Mouse (Mus musculus): Measurements from ENCODE around the gene Fam13a. TPM values are rescaled to one million over a fixed set of nuclear protein-coding genes. Genes with fewer than 3 reads are reported as not detected.

Fam13a gene
- polyA plus RNA-seq, 1 experiment from 2014 or later, result 5.0 TPM

DNA sequence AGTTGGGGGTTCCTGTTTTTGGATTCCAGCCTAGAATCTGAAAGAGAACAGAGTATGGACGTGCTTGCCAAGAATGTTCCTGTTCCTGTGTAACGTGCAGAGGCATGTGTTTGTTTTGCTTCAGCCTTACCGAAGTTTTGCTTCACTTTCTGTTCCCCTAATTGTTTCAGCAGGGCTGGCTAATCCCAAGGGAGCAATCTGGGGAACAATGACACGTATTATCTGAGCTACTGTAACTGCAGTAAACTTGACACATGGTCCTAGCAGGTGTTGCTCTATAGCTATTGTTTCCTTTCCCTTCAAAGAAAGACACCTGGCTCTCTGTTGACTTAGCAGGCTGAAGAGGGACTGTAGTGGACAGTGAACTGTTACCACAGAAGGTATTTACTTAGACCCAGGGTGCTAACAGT, 25.3 kb downstream of the Fam13a start:
- Histone ChIP-seq H3K9me3 (no peaks in the 10 kb centered on the region), H3K4me2 (no peak overlapping the region), H3K9ac (replicated peaks) (no peak overlapping the region), H3K27me3 (no peaks in the 10 kb centered on the region), H3K4me3 (replicated peaks) (no peak overlapping the region), H3K4me1 (replicated peaks) (no peaks in the 10 kb centered on the region; the same call in 1 of the 2 replicates), H3K27ac (no peak overlapping the region), H3K36me3 (no peaks in the 10 kb centered on the region)
- 0 out of 2 replicates have a peak, but pooled peaks have one; percentile 52 for ATAC-seq (ENCODE audit: insufficient number of reproducible peaks, insufficient read depth, low FRiP score, low TSS enrichment, low read depth)
- WGBS, result 36% methylated on average over 4 of the region's 4 CpGs

DNA sequence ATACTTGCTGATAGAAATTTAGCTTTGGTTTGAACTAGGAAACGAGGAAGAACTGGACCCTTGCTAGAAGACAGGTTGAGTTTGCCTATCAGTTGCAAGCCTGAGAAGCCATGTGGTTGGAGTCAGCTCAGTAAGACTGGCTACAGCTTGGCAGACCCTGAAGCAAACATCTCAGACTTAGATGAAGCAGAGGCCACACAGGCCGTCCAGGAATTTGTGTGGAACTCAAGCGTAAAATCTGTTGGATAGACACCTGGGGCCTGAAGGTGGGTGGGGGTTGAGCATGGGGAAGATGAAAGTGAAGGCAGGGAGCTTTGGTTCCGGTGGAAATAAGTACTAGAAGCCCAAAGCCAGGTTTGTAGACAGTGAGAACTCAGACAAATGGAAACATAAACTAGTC, 25.8 kb downstream of the Fam13a start:
- H3K4me1 ChIP-seq (replicated peaks), result no peaks in the 10 kb centered on the region; the same call in 1 of the 2 replicates
- ATAC-seq (ENCODE audit: insufficient number of reproducible peaks, insufficient read depth, low FRiP score, low TSS enrichment, low read depth), result no peak
- WGBS, result 55% methylated on average over 4 of the region's 4 CpGs
- H3K27ac ChIP-seq, result no peak overlapping the region
- H3K4me2 ChIP-seq, result no peak overlapping the region
- no peaks in the 10 kb centered on the region for H3K27me3 ChIP-seq
- H3K9me3 ChIP-seq, result no peaks in the 10 kb centered on the region
- H3K9ac ChIP-seq (replicated peaks), result no peak overlapping the region
- H3K36me3 ChIP-seq, result no peaks in the 10 kb centered on the region
- no peak overlapping the region for H3K4me3 ChIP-seq (replicated peaks)

DNA sequence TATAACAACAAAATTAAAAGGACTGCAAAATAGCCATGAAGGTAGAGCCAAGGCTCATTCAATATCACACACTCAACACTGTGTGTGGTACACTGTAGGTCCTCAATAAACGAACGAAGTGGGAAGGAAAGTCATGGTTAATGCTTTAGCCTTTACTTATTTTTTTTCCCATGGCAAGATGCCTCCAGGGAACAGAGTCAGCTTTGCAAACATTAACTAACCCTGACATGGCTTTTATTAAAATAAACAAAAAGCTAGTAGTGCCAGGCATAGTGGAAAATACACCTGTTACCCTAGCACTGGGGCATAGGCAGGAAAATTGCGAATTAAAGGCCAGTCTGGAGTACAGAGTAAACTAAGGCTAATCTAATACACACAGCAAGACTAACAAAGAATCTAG, 35.2 kb downstream of the Fam13a start:
- H3K36me3 ChIP-seq, result no peaks in the 10 kb centered on the region
- no peaks in the 10 kb centered on the region for H3K9me3 ChIP-seq
- no peaks in the 10 kb centered on the region for H3K27me3 ChIP-seq
- no peak overlapping the region for H3K4me2 ChIP-seq
- H3K4me1 ChIP-seq (replicated peaks), result no peaks in the 10 kb centered on the region
- H3K4me3 ChIP-seq (replicated peaks), result no peak overlapping the region
- WGBS, result 79% methylated on average over 3 of the region's 3 CpGs
- H3K27ac ChIP-seq, result no peak overlapping the region
- no peak for ATAC-seq (ENCODE audit: insufficient number of reproducible peaks, insufficient read depth, low FRiP score, low TSS enrichment, low read depth)
- no peak overlapping the region for H3K9ac ChIP-seq (replicated peaks)

DNA sequence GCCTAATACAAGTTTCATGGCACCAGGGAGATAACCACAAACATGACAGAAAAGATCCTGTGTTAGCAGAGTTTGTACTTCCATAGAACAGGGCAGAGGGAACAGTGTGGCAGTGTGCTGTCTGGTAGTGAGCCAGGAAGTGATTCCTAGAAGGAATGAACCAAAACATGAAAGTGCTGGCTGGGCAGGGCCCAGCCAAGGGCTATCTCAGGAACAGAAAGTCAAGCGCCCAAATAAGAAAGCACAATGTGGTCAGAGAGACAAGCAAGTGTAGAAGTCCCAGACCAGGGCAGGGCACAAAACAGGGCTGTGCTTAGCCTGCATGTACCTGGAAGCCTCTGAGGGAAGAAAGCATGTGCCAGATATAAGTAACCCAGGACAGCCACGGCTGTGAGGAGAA, 35.6 kb downstream of the Fam13a start:
- no peaks in the 10 kb centered on the region for H3K36me3 ChIP-seq
- no peaks in the 10 kb centered on the region for H3K27me3 ChIP-seq
- no peak overlapping the region for H3K9ac ChIP-seq (replicated peaks)
- H3K4me2 ChIP-seq, result no peak overlapping the region
- no peaks in the 10 kb centered on the region for H3K4me1 ChIP-seq (replicated peaks)
- H3K4me3 ChIP-seq (replicated peaks), result no peak overlapping the region
- no peak for ATAC-seq (ENCODE audit: insufficient number of reproducible peaks, insufficient read depth, low FRiP score, low TSS enrichment, low read depth)
- no peaks in the 10 kb centered on the region for H3K9me3 ChIP-seq
- H3K27ac ChIP-seq, result no peak overlapping the region
- 78% methylated on average over 2 of the region's 2 CpGs for WGBS

DNA sequence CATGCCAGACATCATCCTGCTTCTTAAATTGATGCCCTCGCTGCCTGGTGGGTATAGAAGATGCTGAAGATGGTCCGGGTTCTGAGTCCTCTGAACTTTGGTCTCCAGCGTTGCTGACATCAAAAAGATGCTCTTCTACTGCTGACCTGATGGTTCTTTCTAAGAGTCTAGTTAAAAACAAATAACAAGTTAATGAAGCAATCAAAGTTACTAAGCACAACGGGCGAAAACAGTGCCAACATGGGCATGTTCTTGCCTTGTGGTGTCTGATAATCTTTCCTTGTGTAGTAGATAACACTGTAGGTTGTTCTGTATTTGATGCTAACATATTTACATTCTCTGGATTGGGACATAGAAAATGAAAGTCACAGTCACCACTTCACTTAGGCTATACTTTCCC, 37.2 kb downstream of the Fam13a start:
- no peaks in the 10 kb centered on the region for H3K4me1 ChIP-seq (replicated peaks)
- no peak overlapping the region for H3K9ac ChIP-seq (replicated peaks)
- H3K4me3 ChIP-seq (replicated peaks), result no peak overlapping the region
- no peaks in the 10 kb centered on the region for H3K27me3 ChIP-seq
- H3K9me3 ChIP-seq, result no peaks in the 10 kb centered on the region
- ATAC-seq (ENCODE audit: insufficient number of reproducible peaks, insufficient read depth, low FRiP score, low TSS enrichment, low read depth), result no peak
- WGBS, result 89% methylated on average over 5 of the region's 5 CpGs
- no peak overlapping the region for H3K4me2 ChIP-seq
- H3K27ac ChIP-seq, result no peak overlapping the region
- H3K36me3 ChIP-seq, result no peaks in the 10 kb centered on the region

DNA sequence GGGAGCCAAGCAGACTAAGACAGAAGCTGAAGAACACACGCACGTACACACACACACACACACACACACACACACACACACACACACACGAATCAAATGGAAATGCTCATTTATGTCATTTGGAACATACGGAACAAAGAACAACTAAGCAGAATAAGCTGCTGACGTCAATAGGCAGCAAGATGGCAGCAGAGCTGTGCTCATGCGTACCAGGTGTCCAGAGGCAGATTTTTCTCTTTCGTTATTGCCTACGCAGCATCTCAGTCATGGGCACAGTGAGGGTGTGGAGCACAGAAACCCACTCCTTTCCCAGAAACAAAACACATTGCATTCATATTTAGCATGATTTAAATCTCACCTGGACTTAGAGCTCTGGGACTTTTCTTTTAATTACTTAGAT, 39.2 kb downstream of the Fam13a start:
- Histone ChIP-seq H3K4me2 (no peak overlapping the region), H3K27me3 (no peaks in the 10 kb centered on the region)
- WGBS, result 91% methylated on average over 8 of the region's 8 CpGs

DNA sequence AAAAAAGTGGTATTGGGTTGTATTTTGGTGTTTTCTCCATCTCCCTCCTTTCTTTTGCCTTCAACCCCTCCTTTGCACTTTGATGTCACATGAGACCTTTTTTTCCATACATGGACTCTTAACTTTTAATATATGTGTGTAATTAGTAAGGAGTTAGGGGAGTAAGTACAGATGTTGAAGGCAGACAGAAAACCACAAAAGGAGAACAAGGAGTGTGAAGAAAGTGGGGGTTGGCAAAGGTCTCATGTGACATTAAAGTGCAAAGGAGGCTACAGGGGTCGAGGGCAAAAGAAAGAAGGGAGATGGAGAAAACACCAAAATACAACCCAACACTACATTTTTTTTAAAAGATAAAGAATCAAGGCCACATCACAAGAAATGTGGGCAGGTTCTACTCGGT, 49.1 kb downstream of the Fam13a start:
- no peak for ATAC-seq (ENCODE audit: insufficient number of reproducible peaks, insufficient read depth, low FRiP score, low TSS enrichment, low read depth)
- WGBS, result 63% methylated on average over 2 of the region's 2 CpGs
- Histone ChIP-seq H3K27ac (no peak overlapping the region), H3K4me3 (replicated peaks) (no peak overlapping the region), H3K27me3 (no peaks in the 10 kb centered on the region), H3K4me1 (replicated peaks) (no peaks in the 10 kb centered on the region), H3K4me2 (no peak overlapping the region), H3K9ac (replicated peaks) (no peak overlapping the region), H3K9me3 (no peaks in the 10 kb centered on the region), H3K36me3 (no peaks in the 10 kb centered on the region)

More for the DNA sequence above, 39.2 kb downstream of the Fam13a start:
- Histone ChIP-seq H3K27ac (no peak overlapping the region), H3K36me3 (no peaks in the 10 kb centered on the region), H3K4me3 (replicated peaks) (no peak overlapping the region), H3K9ac (replicated peaks) (no peak overlapping the region), H3K9me3 (no peaks in the 10 kb centered on the region), H3K4me1 (replicated peaks) (no peaks in the 10 kb centered on the region)
- ATAC-seq (ENCODE audit: insufficient number of reproducible peaks, insufficient read depth, low FRiP score, low TSS enrichment, low read depth), result no peak

DNA sequence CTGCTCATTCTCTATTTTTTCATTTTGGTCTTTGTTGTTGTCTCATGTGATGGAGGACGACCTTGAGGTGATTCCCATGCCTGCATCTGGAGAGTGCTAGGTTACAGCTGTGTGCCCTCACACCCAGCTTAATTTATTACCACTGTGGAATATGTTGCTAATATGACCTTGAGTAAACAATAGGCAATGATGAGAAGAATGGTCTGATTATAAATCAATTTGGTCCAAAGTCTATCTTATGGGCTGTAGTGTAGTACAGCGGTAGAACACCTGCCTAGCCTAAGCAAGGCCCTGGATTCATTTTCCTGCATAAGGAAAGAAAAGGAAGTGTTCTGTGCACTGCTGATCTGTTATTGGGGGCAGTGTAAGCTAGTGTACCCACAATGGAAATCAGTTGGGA, 49.9 kb downstream of the Fam13a start:
- whole genome bisulfite sequencing, result 78% methylated on average over 2 of the region's 2 CpGs
- H3K9me3 ChIP-seq, result no peaks in the 10 kb centered on the region
- H3K27ac ChIP-seq, result no peak overlapping the region
- H3K9ac ChIP-seq (replicated peaks), result no peak overlapping the region
- H3K36me3 ChIP-seq, result no peaks in the 10 kb centered on the region
- H3K27me3 ChIP-seq, result no peaks in the 10 kb centered on the region
- H3K4me1 ChIP-seq (replicated peaks), result no peaks in the 10 kb centered on the region
- no peak overlapping the region for H3K4me3 ChIP-seq (replicated peaks)
- H3K4me2 ChIP-seq, result no peak overlapping the region
- no peak for ATAC-seq (ENCODE audit: insufficient number of reproducible peaks, insufficient read depth, low FRiP score, low TSS enrichment, low read depth)

DNA sequence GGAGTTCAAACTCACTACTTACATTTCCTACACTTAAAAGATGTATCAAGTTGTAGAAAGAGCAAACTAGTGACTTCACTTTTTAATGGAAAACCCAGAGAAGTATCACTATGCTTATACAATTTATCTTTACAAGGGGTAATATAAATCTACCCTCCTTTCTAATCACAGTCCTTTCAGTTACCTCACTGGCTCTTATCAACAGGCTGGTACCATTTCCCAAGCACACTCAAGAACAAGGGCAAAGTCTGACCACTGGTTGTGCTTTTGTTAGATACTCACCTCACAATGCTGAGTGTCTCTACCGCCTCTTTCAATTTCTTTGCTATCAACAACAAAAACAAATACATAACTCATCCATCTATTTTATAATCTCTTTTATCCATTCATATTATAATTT, 51.5 kb downstream of the Fam13a start:
- no peak overlapping the region for H3K9ac ChIP-seq (replicated peaks)
- H3K27ac ChIP-seq, result no peak overlapping the region
- H3K4me3 ChIP-seq (replicated peaks), result no peak overlapping the region
- H3K27me3 ChIP-seq, result no peaks in the 10 kb centered on the region
- no peak for ATAC-seq (ENCODE audit: insufficient number of reproducible peaks, insufficient read depth, low FRiP score, low TSS enrichment, low read depth)
- 96% methylated on average over 1 of the region's 1 CpGs for WGBS
- no peak overlapping the region for H3K4me2 ChIP-seq
- H3K9me3 ChIP-seq, result no peaks in the 10 kb centered on the region
- no peaks in the 10 kb centered on the region for H3K36me3 ChIP-seq
- no peaks in the 10 kb centered on the region for H3K4me1 ChIP-seq (replicated peaks)

DNA sequence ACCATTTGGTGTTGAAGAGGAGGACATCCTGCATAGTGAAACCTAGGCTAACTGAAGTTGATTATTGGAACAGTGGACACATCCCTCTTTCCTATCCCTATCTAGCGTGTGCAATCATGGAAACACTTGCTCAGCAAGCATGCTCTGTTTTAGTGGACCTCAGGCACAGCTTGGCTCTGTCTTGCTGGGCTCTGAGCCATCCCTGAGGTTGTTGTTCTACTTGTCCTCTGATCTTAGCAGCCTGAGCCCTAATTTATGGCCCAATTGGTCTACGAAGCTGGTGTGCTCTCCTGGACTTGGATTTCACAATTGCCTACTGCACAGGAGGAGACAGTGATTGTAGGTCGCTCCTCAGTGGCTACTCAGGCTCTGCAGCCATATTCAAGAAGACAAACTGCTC, 56.1 kb downstream of the Fam13a start:
- H3K27ac ChIP-seq, result no peak overlapping the region
- H3K4me1 ChIP-seq (replicated peaks), result peaks cover 12% of the 10 kb centered on the region; the same call in 1 of the 2 replicates
- no peaks in the 10 kb centered on the region for H3K9me3 ChIP-seq
- 57% methylated on average over 3 of the region's 3 CpGs for WGBS
- no peak for ATAC-seq (ENCODE audit: insufficient number of reproducible peaks, insufficient read depth, low FRiP score, low TSS enrichment, low read depth)
- no peak overlapping the region for H3K4me3 ChIP-seq (replicated peaks)
- no peaks in the 10 kb centered on the region for H3K27me3 ChIP-seq
- no peaks in the 10 kb centered on the region for H3K36me3 ChIP-seq
- H3K9ac ChIP-seq (replicated peaks), result no peak overlapping the region
- H3K4me2 ChIP-seq, result no peak overlapping the region

DNA sequence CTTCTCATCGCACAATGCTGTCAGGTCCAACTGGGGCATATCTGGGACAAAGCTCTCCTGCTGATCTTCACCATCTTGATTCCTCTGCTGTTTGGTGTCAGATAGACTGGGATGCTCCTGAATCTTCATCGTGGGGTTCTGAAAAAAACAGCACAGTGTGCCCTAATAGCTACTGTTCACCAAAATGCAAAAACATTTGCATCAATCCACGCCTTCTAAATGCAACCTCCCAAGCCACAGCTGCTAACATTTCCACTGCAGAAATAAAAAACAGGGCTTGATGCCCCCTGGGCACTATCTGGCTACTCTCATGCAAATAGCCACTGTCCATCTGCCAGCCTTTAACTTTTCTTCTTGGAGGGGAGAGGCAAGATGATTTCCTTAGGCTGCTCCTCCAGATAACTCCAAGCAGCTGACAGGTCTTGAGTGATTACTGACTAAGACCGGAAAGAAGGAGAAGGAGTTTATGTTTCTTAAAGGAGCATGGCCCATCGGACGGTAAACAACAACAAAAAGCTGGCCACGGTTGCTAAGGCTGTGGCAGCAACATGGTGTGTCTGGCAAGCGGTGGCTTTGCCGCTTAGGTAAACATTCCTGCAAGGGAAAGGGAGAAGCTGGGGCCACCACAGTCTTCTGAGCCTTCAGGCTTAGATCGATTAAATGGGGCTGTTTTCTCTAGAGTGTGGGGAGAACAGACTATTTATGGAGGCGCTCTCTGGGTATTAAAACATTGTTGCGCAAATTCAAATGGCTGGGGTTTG, 59.1 kb downstream of the Fam13a start:
- H3K27me3 ChIP-seq, result no peaks in the 10 kb centered on the region
- H3K4me2 ChIP-seq, result peak overlapping the region; percentile 31
- no peak overlapping the region for H3K9ac ChIP-seq (replicated peaks)
- H3K4me1 ChIP-seq (replicated peaks), result peaks cover 12% of the 10 kb centered on the region; the same call in 1 of the 2 replicates
- peak overlapping the region; percentile 41 for H3K27ac ChIP-seq
- no peaks in the 10 kb centered on the region for H3K9me3 ChIP-seq
- no peaks in the 10 kb centered on the region for H3K36me3 ChIP-seq
- no peak overlapping the region for H3K4me3 ChIP-seq (replicated peaks)
- WGBS, result 23% methylated on average over 12 of the region's 12 CpGs
- no peak for ATAC-seq (ENCODE audit: insufficient number of reproducible peaks, insufficient read depth, low FRiP score, low TSS enrichment, low read depth)

DNA sequence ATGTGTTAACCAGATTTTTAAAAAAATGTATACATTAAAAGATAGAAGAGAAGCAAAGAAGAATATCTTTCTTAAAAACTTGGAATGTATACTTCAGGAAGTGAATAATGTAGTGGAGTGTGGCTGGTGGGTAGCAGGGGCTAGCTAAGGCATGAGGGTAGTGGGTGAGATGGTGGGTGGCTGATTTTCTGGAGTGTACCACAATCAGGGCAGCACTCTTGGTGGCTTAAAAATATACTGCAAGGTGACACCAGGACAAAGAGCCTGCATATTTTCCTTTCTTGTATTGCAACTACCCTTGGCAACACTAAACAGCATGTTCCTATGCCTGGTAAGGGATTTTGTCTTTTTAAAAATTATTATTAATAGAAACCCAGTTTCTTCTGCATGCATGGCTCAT, 59.8 kb downstream of the Fam13a start:
- H3K27me3 ChIP-seq, result no peaks in the 10 kb centered on the region
- no peaks in the 10 kb centered on the region for H3K9me3 ChIP-seq
- H3K4me3 ChIP-seq (replicated peaks), result no peak overlapping the region
- H3K36me3 ChIP-seq, result no peaks in the 10 kb centered on the region
- ATAC-seq (ENCODE audit: insufficient number of reproducible peaks, insufficient read depth, low FRiP score, low TSS enrichment, low read depth), result no peak
- peaks cover 12% of the 10 kb centered on the region; the same call in 1 of the 2 replicates for H3K4me1 ChIP-seq (replicated peaks)
- H3K27ac ChIP-seq, result no peak overlapping the region
- no peak overlapping the region for H3K4me2 ChIP-seq
- H3K9ac ChIP-seq (replicated peaks), result no peak overlapping the region

Data from limb, embryonic 12.5 days (tissue).